Mouse (Mus musculus) kidney, adult 11 months (tissue): ENCODE results near the gene Sbf2.
A peak's percentile ranks its signal among the peaks of the same experiment; 100 is the strongest.
"Not testable (repeated sequence)": the region's sequence is repeated elsewhere in the genome, so short reads cannot be mapped to it uniquely, and the experiment has no call there.

ENCODE experiments used
- DNase-seq: peaks from one replicate; pipeline ENCODE4 v3.0.0; 2022

The Sbf2 gene

GRCm38 (mm10) chr7:110614133-110615063, at the start of gene Sbf2:
Gene Sbf2, minus strand, starts transcription at chr7:110614922.
- DNase-seq: peak; percentile 88

GRCm38 (mm10) chr7:110658378-110658928, 43.7 kb upstream of the Sbf2 start:
- DNase-seq: no peak

- DNase-seq: no peak
Observed at GRCm38 (mm10) chr7:110655966-110656365, 41.2 kb upstream of the Sbf2 start.

GRCm38 (mm10) chr7:110655230-110655629, 40.5 kb upstream of the Sbf2 start:
- DNase-seq: no peak

GRCm38 (mm10) chr7:110651091-110651490, 36.4 kb upstream of the Sbf2 start:
- peak; percentile 65 for DNase-seq

- DNase-seq: peak; percentile 60
Observed at GRCm38 (mm10) chr7:110650491-110650890, 35.8 kb upstream of the Sbf2 start.

GRCm38 (mm10) chr7:110649133-110649987, 34.6 kb upstream of the Sbf2 start:
- no peak for DNase-seq

GRCm38 (mm10) chr7:110648455-110649085, 33.8 kb upstream of the Sbf2 start:
- peak; percentile 95 for DNase-seq

GRCm38 (mm10) chr7:110647559-110648454, 33.1 kb upstream of the Sbf2 start:
- DNase-seq: no peak

GRCm38 (mm10) chr7:110646611-110647407, 32.1 kb upstream of the Sbf2 start:
- DNase-seq: no peak

GRCm38 (mm10) chr7:110645859-110646258, 31.1 kb upstream of the Sbf2 start:
- DNase-seq: no peak

GRCm38 (mm10) chr7:110645311-110645710, 30.6 kb upstream of the Sbf2 start:
- DNase-seq: peak; percentile 70

GRCm38 (mm10) chr7:110639958-110640357, 25.2 kb upstream of the Sbf2 start:
- DNase-seq: not testable (repeated sequence)

GRCm38 (mm10) chr7:110639291-110639915, 24.7 kb upstream of the Sbf2 start:
- DNase-seq: peak; percentile 59

- DNase-seq: peak; percentile 68
Observed at GRCm38 (mm10) chr7:110638305-110639110, 23.8 kb upstream of the Sbf2 start.

- no peak for DNase-seq
Observed at GRCm38 (mm10) chr7:110636559-110636958, 21.8 kb upstream of the Sbf2 start.

GRCm38 (mm10) chr7:110635929-110636328, 21.2 kb upstream of the Sbf2 start:
- no peak for DNase-seq

- DNase-seq: peak; percentile 66
Observed at GRCm38 (mm10) chr7:110631136-110631888, 16.6 kb upstream of the Sbf2 start.
